Mouse (Mus musculus) midbrain, postnatal 0 days (tissue): ENCODE results near the gene Hdac4. TPM values are rescaled to one million over a fixed set of nuclear protein-coding genes. Genes with fewer than 3 reads are reported as not detected.

Experiments
- ATAC-seq: fragments of 200-750 bp; cut with Nextera tagmentation; 2 replicates; pipeline ENCODE4 v1.8.0; 2017; ENCODE audit warnings: moderate number of reproducible peaks, mild to moderate bottlenecking, moderate TSS enrichment, moderate library complexity; ENCODE audit not compliant: low FRiP score
- DNase-seq: peaks from one replicate; pipeline ENCODE4 v3.0.0-alpha.2; 2015; ENCODE audit warnings: low spot score
- H3K27ac ChIP-seq: fragments of 300-500 bp; sonication (generic); 2 replicates; pipeline ENCODE4 v1.5.1; 2014; ENCODE audit warnings: low read depth, mild to moderate bottlenecking, low read length, mixed read lengths
- H3K27me3 ChIP-seq: fragments of 300-500 bp; sonication (generic); 2 replicates; pipeline ENCODE4 v1.6.1; 2014; ENCODE audit warnings: low read length, control low read depth, mixed read lengths; ENCODE audit not compliant: insufficient read depth
- H3K36me3 ChIP-seq: fragments of 300-500 bp; sonication (generic); 2 replicates; pipeline ENCODE4 v1.6.1; 2014; ENCODE audit warnings: low read length, control low read depth, mixed read lengths; ENCODE audit not compliant: insufficient read depth
- H3K4me1 ChIP-seq: fragments of 300-500 bp; sonication (generic); 2 replicates; pipeline ENCODE4 v1.6.1; 2014; ENCODE audit warnings: mild to moderate bottlenecking, control low read depth, antibody characterized with exemption, low read length, mixed read lengths; ENCODE audit not compliant: insufficient read depth
- H3K4me2 ChIP-seq: fragments of 300-500 bp; sonication (generic); 2 replicates; pipeline ENCODE4 v1.6.1; 2014; ENCODE audit warnings: low read depth, mild to moderate bottlenecking, low read length, mixed read lengths; ENCODE audit not compliant: poor library complexity, severe bottlenecking
- H3K4me3 ChIP-seq: fragments of 300-500 bp; sonication (generic); 2 replicates; pipeline ENCODE4 v1.5.1; 2014; ENCODE audit warnings: low read depth, mild to moderate bottlenecking, low read length, moderate library complexity
- H3K9ac ChIP-seq: fragments of 300-500 bp; sonication (generic); replicated peaks from 2 replicates; pipeline ENCODE4 v1.6.1; 2014; ENCODE audit warnings: mild to moderate bottlenecking, low read length, moderate library complexity, mixed read lengths; ENCODE audit not compliant: poor library complexity, severe bottlenecking
- H3K9me3 ChIP-seq: fragments of 300-500 bp; sonication (generic); 2 replicates; pipeline ENCODE4 v1.6.1; 2016; ENCODE audit warnings: low read length, control low read depth
- CTCF ChIP-seq: IDR thresholded peaks from 2 replicates; pipeline ENCODE4 v1.5.1; 2016; ENCODE audit warnings: antibody characterized with exemption, mild to moderate bottlenecking
- WGBS: fragments of 180-500 bp; shearing (Covaris S2); extraction: QIAGEN DNeasy Blood & Tissue Kit; methylation state at CpG from one replicate; pipeline ENCODE4 v1.1.7; 2014; 5-methylcytosine and 5-hydroxymethylcytosine counted together
- polyA plus RNA-seq: library from polyadenylated mRNA; unstranded; fragments of >200 nt; fragmentation: Nextera tagmentation; extraction: Ambion mirVana; gene quantifications from 2 replicates; pipeline ENCODE4 v1.2.1, GENCODE M21; 2015
- total RNA-seq: library from RNA; depleted of rRNA; stranded (reverse); fragments of >200 nt; gene quantifications from 2 replicates; pipeline ENCODE4 v1.2.3, GENCODE M21; 2014

Hdac4 gene
- total and polyA plus RNA-seq, 2 experiments from 2014 or later, result 18.1 to 51.8 TPM

GRCm38 (mm10) chr1:91903241-91903981, 292.1 kb downstream of the Hdac4 start:
- Histone ChIP-seq H3K36me3 (no peaks in the 10 kb centered on the region), H3K27ac (no peak overlapping the region), H3K9me3 (no peaks in the 10 kb centered on the region), H3K4me1 (no peaks in the 10 kb centered on the region), H3K27me3 (no peaks in the 10 kb centered on the region), H3K4me2 (no peak overlapping the region), H3K4me3 (no peak overlapping the region), H3K9ac (no peak overlapping the region)
- DNase-seq (peak; percentile 37), ATAC-seq (no peak)
- WGBS, result 66% methylated on average over 8 of the region's 8 CpGs
- no peak for TF ChIP-seq CTCF

- Histone ChIP-seq H3K4me2 (no peak overlapping the region), H3K4me3 (no peak overlapping the region), H3K27me3 (no peaks in the 10 kb centered on the region), H3K9me3 (no peaks in the 10 kb centered on the region), H3K9ac (no peak overlapping the region), H3K36me3 (no peaks in the 10 kb centered on the region), H3K4me1 (no peaks in the 10 kb centered on the region), H3K27ac (no peak overlapping the region)
- WGBS, result 90% methylated on average over 2 of the region's 2 CpGs
- DNase-seq (no peak), ATAC-seq (no peak)
- TF ChIP-seq CTCF, result no peak; the same call in 1 of the 2 replicates
These were observed 298.4 kb downstream of the Hdac4 start for GRCm38 (mm10) chr1:91897078-91897477.

- no peak overlapping the region for H3K4me3 ChIP-seq
- no peaks in the 10 kb centered on the region for H3K4me1 ChIP-seq
- H3K36me3 ChIP-seq, result no peaks in the 10 kb centered on the region
- no peak overlapping the region for H3K27ac ChIP-seq
- no peak for DNase-seq
- TF ChIP-seq CTCF, result no peak
- H3K9ac ChIP-seq, result no peak overlapping the region
- ATAC-seq, result no peak
- WGBS, result 86% methylated on average over 5 of the region's 5 CpGs
- H3K9me3 ChIP-seq, result no peaks in the 10 kb centered on the region
- H3K27me3 ChIP-seq, result no peaks in the 10 kb centered on the region
- no peak overlapping the region for H3K4me2 ChIP-seq
These were observed 301.2 kb downstream of the Hdac4 start for GRCm38 (mm10) chr1:91894286-91894685.

GRCm38 (mm10) chr1:91893598-91893997, 301.9 kb downstream of the Hdac4 start:
- no peak for TF ChIP-seq CTCF
- H3K9ac ChIP-seq, result no peak overlapping the region
- no peaks in the 10 kb centered on the region for H3K9me3 ChIP-seq
- ATAC-seq (no peak), DNase-seq (no peak)
- WGBS, result 93% methylated on average over 11 of the region's 11 CpGs
- no peaks in the 10 kb centered on the region for H3K27me3 ChIP-seq
- no peak overlapping the region for H3K27ac ChIP-seq
- no peak overlapping the region for H3K4me2 ChIP-seq
- H3K36me3 ChIP-seq, result no peaks in the 10 kb centered on the region
- no peaks in the 10 kb centered on the region for H3K4me1 ChIP-seq
- H3K4me3 ChIP-seq, result no peak overlapping the region

GRCm38 (mm10) chr1:91883115-91883514, 312.4 kb downstream of the Hdac4 start:
- Histone ChIP-seq H3K9me3 (no peaks in the 10 kb centered on the region), H3K27me3 (no peaks in the 10 kb centered on the region), H3K4me3 (no peak overlapping the region), H3K9ac (no peak overlapping the region), H3K27ac (no peak overlapping the region), H3K36me3 (no peaks in the 10 kb centered on the region), H3K4me2 (no peak overlapping the region), H3K4me1 (no peaks in the 10 kb centered on the region)
- DNase-seq (peak; percentile 19), ATAC-seq (no peak)
- no peak for TF ChIP-seq CTCF
- WGBS, result 70% methylated on average over 5 of the region's 5 CpGs

GRCm38 (mm10) chr1:91880899-91881298, 314.6 kb downstream of the Hdac4 start:
- no peak for ATAC-seq
- Histone ChIP-seq H3K36me3 (no peaks in the 10 kb centered on the region), H3K9ac (no peak overlapping the region), H3K4me1 (no peaks in the 10 kb centered on the region), H3K9me3 (no peaks in the 10 kb centered on the region), H3K27me3 (no peaks in the 10 kb centered on the region), H3K4me2 (no peak overlapping the region), H3K4me3 (no peak overlapping the region), H3K27ac (no peak overlapping the region)
- no peak for TF ChIP-seq CTCF
- no peak for DNase-seq
- WGBS, result 82% methylated on average over 8 of the region's 8 CpGs
